Mouse (Mus musculus): ENCODE data around the gene Golga7b.

The Golga7b gene

GRCm38 (mm10) chr19:42247519-42247918 is at the start of gene Golga7b:
Gene Golga7b (plus strand): TSS chr19:42247574.
- DNase-seq, result no peak

GRCm38 (mm10) chr19:42198026-42198425 is 49.3 kb upstream of the Golga7b start:
- DNase-seq, result no peak

GRCm38 (mm10) chr19:42201696-42202381 is 45.5 kb upstream of the Golga7b start, which contains the start of gene Sfrp5:
Gene Sfrp5 (minus strand): TSS chr19:42202252.
- no peak for DNase-seq

GRCm38 (mm10) chr19:42202467-42202866 is 44.9 kb upstream of the Golga7b start:
- DNase-seq, result no peak

GRCm38 (mm10) chr19:42204306-42204705 is 43.1 kb upstream of the Golga7b start:
- no peak for DNase-seq

- DNase-seq, result no peak
Measured at GRCm38 (mm10) chr19:42205201-42205600, 42.2 kb upstream of the Golga7b start.

GRCm38 (mm10) chr19:42209485-42209884 is 37.9 kb upstream of the Golga7b start:
- DNase-seq, result no peak

GRCm38 (mm10) chr19:42209976-42210375 is 37.4 kb upstream of the Golga7b start:
- DNase-seq, result no peak

GRCm38 (mm10) chr19:42211936-42212335 is 35.4 kb upstream of the Golga7b start:
- DNase-seq, result no peak

GRCm38 (mm10) chr19:42214601-42215000 is 32.8 kb upstream of the Golga7b start:
- no peak for DNase-seq

- no peak for DNase-seq
Measured at GRCm38 (mm10) chr19:42216699-42217373, 30.5 kb upstream of the Golga7b start.

GRCm38 (mm10) chr19:42217374-42217763 is 30.0 kb upstream of the Golga7b start:
- DNase-seq, result peak; percentile 65

- DNase-seq, result no peak
Measured at GRCm38 (mm10) chr19:42226451-42226850, 20.9 kb upstream of the Golga7b start.

- no peak for DNase-seq
Measured at GRCm38 (mm10) chr19:42229499-42230287, 17.7 kb upstream of the Golga7b start.

GRCm38 (mm10) chr19:42230288-42230568 is 17.1 kb upstream of the Golga7b start:
- no peak for DNase-seq

- DNase-seq, result no peak
Measured at GRCm38 (mm10) chr19:42230986-42231385, 16.4 kb upstream of the Golga7b start.

GRCm38 (mm10) chr19:42237602-42238340 is 9.6 kb upstream of the Golga7b start:
- DNase-seq, result no peak

GRCm38 (mm10) chr19:42238341-42238715 is 9.0 kb upstream of the Golga7b start:
- DNase-seq, result no peak

- no peak for DNase-seq
Measured at GRCm38 (mm10) chr19:42240881-42241280, 6.5 kb upstream of the Golga7b start.

GRCm38 (mm10) chr19:42243401-42243800 is 4.0 kb upstream of the Golga7b start:
- DNase-seq, result no peak

- DNase-seq, result no peak
Measured at GRCm38 (mm10) chr19:42246626-42247025, 748 bp upstream of the Golga7b start.

GRCm38 (mm10) chr19:42249976-42250914 is 2.9 kb downstream of the Golga7b start:
- DNase-seq, result no peak
